Mouse (Mus musculus): ENCODE data around the gene Wdhd1.
A peak's percentile ranks its signal among the peaks of the same experiment; 100 is the strongest.
"Not testable (repeated sequence)": the region's sequence is repeated elsewhere in the genome, so short reads cannot be mapped to it uniquely, and the experiment has no call there.

Wdhd1 gene

GRCm38 (mm10) chr14:47276637-47277393 is at the start of gene Wdhd1, which contains the start of gene Socs4:
TSS of gene Wdhd1 (minus strand) at chr14:47276857.
TSS of gene Socs4 (plus strand) at chr14:47276931.
- DNase-seq: peak; percentile 97

- no peak for DNase-seq
Measured at GRCm38 (mm10) chr14:47325965-47326761, 49.5 kb upstream of the Wdhd1 start.

GRCm38 (mm10) chr14:47321581-47321980 is 44.9 kb upstream of the Wdhd1 start:
- DNase-seq: not testable (repeated sequence)

GRCm38 (mm10) chr14:47319362-47319761 is 42.7 kb upstream of the Wdhd1 start:
- no peak for DNase-seq

- DNase-seq: no peak
Measured at GRCm38 (mm10) chr14:47310342-47311181, 33.9 kb upstream of the Wdhd1 start.

- no peak for DNase-seq
Measured at GRCm38 (mm10) chr14:47309061-47309460, 32.4 kb upstream of the Wdhd1 start.

- no peak for DNase-seq
Measured at GRCm38 (mm10) chr14:47307669-47308068, 31.0 kb upstream of the Wdhd1 start.

- no peak for DNase-seq
Measured at GRCm38 (mm10) chr14:47305933-47306332, 29.3 kb upstream of the Wdhd1 start.

- no peak for DNase-seq
Measured at GRCm38 (mm10) chr14:47304814-47305405, 28.3 kb upstream of the Wdhd1 start.

GRCm38 (mm10) chr14:47302885-47303680 is 26.4 kb upstream of the Wdhd1 start:
- DNase-seq: no peak

GRCm38 (mm10) chr14:47298819-47299261 is 22.2 kb upstream of the Wdhd1 start:
- DNase-seq: peak; percentile 51

- no peak for DNase-seq
Measured at GRCm38 (mm10) chr14:47298408-47298792, 21.7 kb upstream of the Wdhd1 start.

- peak; percentile 95 for DNase-seq
Measured at GRCm38 (mm10) chr14:47297785-47298407, 21.2 kb upstream of the Wdhd1 start, which contains the start of gene Mapk1ip1l. TSS of gene Mapk1ip1l (plus strand) at chr14:47298266.

GRCm38 (mm10) chr14:47296232-47296631 is 19.6 kb upstream of the Wdhd1 start:
- DNase-seq: no peak

- DNase-seq: no peak
Measured at GRCm38 (mm10) chr14:47294136-47294535, 17.5 kb upstream of the Wdhd1 start.

- DNase-seq: no peak
Measured at GRCm38 (mm10) chr14:47291772-47292171, 15.1 kb upstream of the Wdhd1 start.

- no peak for DNase-seq
Measured at GRCm38 (mm10) chr14:47287021-47287420, 10.4 kb upstream of the Wdhd1 start.

GRCm38 (mm10) chr14:47286215-47286614 is 9.6 kb upstream of the Wdhd1 start:
- DNase-seq: no peak

- DNase-seq: no peak
Measured at GRCm38 (mm10) chr14:47285271-47285670, 8.6 kb upstream of the Wdhd1 start.

- DNase-seq: no peak
Measured at GRCm38 (mm10) chr14:47283568-47283967, 6.9 kb upstream of the Wdhd1 start.

- no peak for DNase-seq
Measured at GRCm38 (mm10) chr14:47281535-47281934, 4.9 kb upstream of the Wdhd1 start.

Data from thymus, postnatal 4 days (tissue).